Mouse (Mus musculus) heart, embryonic 13.5 days (tissue): ENCODE data around the gene Tubgcp3. TPM values are rescaled to one million over a fixed set of nuclear protein-coding genes. Genes with fewer than 3 reads are reported as not detected.
"Not testable (repeated sequence)": the region's sequence is repeated elsewhere in the genome, so short reads cannot be mapped to it uniquely, and the experiment has no call there.

ENCODE experiments used
- ATAC-seq: fragments of 200-750 bp; cut with Nextera tagmentation; 2 replicates; pipeline ENCODE4 v1.8.0; 2017; ENCODE audit warnings: moderate TSS enrichment; ENCODE audit not compliant: insufficient number of reproducible peaks, low FRiP score, low TSS enrichment; ENCODE audit errors: extremely low read depth
- H3K27ac ChIP-seq: fragments of 300-500 bp; sonication (generic); replicated peaks from 2 replicates; pipeline ENCODE4 v1.5.1; 2015; ENCODE audit warnings: moderate library complexity, mild to moderate bottlenecking, inconsistent platforms
- H3K27me3 ChIP-seq: fragments of 300-500 bp; sonication (generic); replicated peaks from 2 replicates; pipeline ENCODE4 v1.6.1; 2015; ENCODE audit warnings: mild to moderate bottlenecking, inconsistent platforms
- H3K36me3 ChIP-seq: fragments of 300-500 bp; sonication (generic); 2 replicates; pipeline ENCODE4 v1.6.1; 2015; ENCODE audit warnings: mild to moderate bottlenecking, inconsistent platforms
- H3K4me1 ChIP-seq: fragments of 300-500 bp; sonication (generic); 2 replicates; pipeline ENCODE4 v1.6.1; 2015; ENCODE audit warnings: inconsistent platforms
- H3K4me2 ChIP-seq: fragments of 300-500 bp; sonication (generic); 2 replicates; pipeline ENCODE4 v1.6.1; 2015; ENCODE audit warnings: inconsistent platforms, mild to moderate bottlenecking, moderate library complexity
- H3K4me3 ChIP-seq: fragments of 300-500 bp; sonication (generic); 2 replicates; pipeline ENCODE4 v1.5.1; 2015; ENCODE audit warnings: moderate library complexity, mild to moderate bottlenecking, inconsistent platforms
- H3K9ac ChIP-seq: fragments of 300-500 bp; sonication (generic); 2 replicates; pipeline ENCODE4 v1.6.1; 2015; ENCODE audit warnings: inconsistent platforms, mild to moderate bottlenecking, moderate library complexity
- H3K9me3 ChIP-seq: fragments of 300-500 bp; sonication (generic); 2 replicates; pipeline ENCODE4 v1.6.1; 2016; ENCODE audit warnings: inconsistent platforms
- WGBS: fragments of 180-500 bp; shearing (Covaris S2); methylation state at CpG from one replicate; pipeline ENCODE4 v1.1.7; 2015; ENCODE audit warnings: mixed read lengths; 5-methylcytosine and 5-hydroxymethylcytosine counted together
- microRNA-seq: library from miRNA; unstranded; fragments of <30 nt; microRNA quantifications from one replicate; pipeline ENCODE4, GENCODE M21; 2016
- polyA plus RNA-seq: library from polyadenylated mRNA; unstranded; fragments of >200 nt; fragmentation: Nextera tagmentation; extraction: Ambion mirVana; gene quantifications from 2 replicates; pipeline ENCODE4 v1.2.1, GENCODE M21; 2015

Gene Tubgcp3
- polyA plus RNA-seq, 1 experiment from 2014 or later = 22.7 TPM

- H3K36me3 ChIP-seq, H3K9me3 ChIP-seq, ATAC-seq, H3K4me2 ChIP-seq, H3K4me1 ChIP-seq, H3K4me3 ChIP-seq, H3K9ac ChIP-seq, H3K27ac ChIP-seq: not testable (repeated sequence)
- H3K27me3 ChIP-seq = peaks cover 24% of the 10 kb centered on the region
- 68% methylated on average over 19 of the region's 19 CpGs for WGBS
These were observed 92.6 kb downstream of the Tubgcp3 start for GRCm38 (mm10) chr8:12579339-12579999.

GRCm38 (mm10) chr8:12576739-12577138 lies 95.3 kb downstream of the Tubgcp3 start:
- Histone ChIP-seq H3K4me2 (no peak overlapping the region), H3K27ac (no peak overlapping the region), H3K4me1 (no peaks in the 10 kb centered on the region), H3K27me3 (peaks cover 48% of the 10 kb centered on the region), H3K9ac (no peak overlapping the region), H3K4me3 (no peak overlapping the region), H3K36me3 (no peaks in the 10 kb centered on the region), H3K9me3 (no peaks in the 10 kb centered on the region)
- ATAC-seq = no peak
- 60% methylated on average over 6 of the region's 6 CpGs for WGBS

GRCm38 (mm10) chr8:12576003-12576402 lies 96.0 kb downstream of the Tubgcp3 start:
- WGBS = 60% methylated on average over 5 of the region's 5 CpGs

GRCm38 (mm10) chr8:12572814-12573534 lies 99.1 kb downstream of the Tubgcp3 start, which contains the start of gene Spaca7:
Gene Spaca7 (plus strand): TSS chr8:12573029.
- Histone ChIP-seq H3K4me1 (no peaks in the 10 kb centered on the region), H3K27ac (no peak within 1 kb of the TSS), H3K4me3 (no peak within 1 kb of the TSS), H3K4me2 (no peak within 1 kb of the TSS), H3K27me3 (peaks cover 42% of the 10 kb centered on the region), H3K9me3 (no peaks in the 10 kb centered on the region), H3K36me3 (no peaks in the 10 kb centered on the region), H3K9ac (no peak within 1 kb of the TSS)
- WGBS = 47% methylated on average over 14 of the region's 14 CpGs
- ATAC-seq = no peak

More at GRCm38 (mm10) chr8:12576003-12576402, 96.0 kb downstream of the Tubgcp3 start:
- no peak overlapping the region for H3K4me3 ChIP-seq
- no peak overlapping the region for H3K4me2 ChIP-seq
- H3K9me3 ChIP-seq = no peaks in the 10 kb centered on the region
- H3K9ac ChIP-seq = no peak overlapping the region
- H3K36me3 ChIP-seq = no peaks in the 10 kb centered on the region
- no peak for ATAC-seq
- H3K27ac ChIP-seq = no peak overlapping the region
- H3K27me3 ChIP-seq = peaks cover 49% of the 10 kb centered on the region
- H3K4me1 ChIP-seq = no peaks in the 10 kb centered on the region

- no peak overlapping the region for H3K27ac ChIP-seq
- H3K4me2 ChIP-seq = no peak overlapping the region
- no peak overlapping the region for H3K9ac ChIP-seq
- ATAC-seq = no peak
- no peaks in the 10 kb centered on the region for H3K36me3 ChIP-seq
- peaks cover 56% of the 10 kb centered on the region for H3K27me3 ChIP-seq
- 46% methylated on average over 7 of the region's 7 CpGs for whole genome bisulfite sequencing
- H3K4me1 ChIP-seq = no peaks in the 10 kb centered on the region
- no peak overlapping the region for H3K4me3 ChIP-seq
- no peaks in the 10 kb centered on the region for H3K9me3 ChIP-seq
These were observed 105.5 kb downstream of the Tubgcp3 start for GRCm38 (mm10) chr8:12566509-12566908.

- no peak overlapping the region for H3K4me2 ChIP-seq
- no peak overlapping the region for H3K4me3 ChIP-seq
- no peaks in the 10 kb centered on the region for H3K9me3 ChIP-seq
- H3K27ac ChIP-seq = no peak overlapping the region
- no peak for ATAC-seq
- no peaks in the 10 kb centered on the region for H3K4me1 ChIP-seq
- 60% methylated on average over 10 of the region's 10 CpGs for WGBS
- H3K27me3 ChIP-seq = peaks cover 63% of the 10 kb centered on the region
- H3K36me3 ChIP-seq = no peaks in the 10 kb centered on the region
- H3K9ac ChIP-seq = no peak overlapping the region
These were observed 106.6 kb downstream of the Tubgcp3 start for GRCm38 (mm10) chr8:12565488-12565887.

- Histone ChIP-seq H3K4me3 (no peak overlapping the region), H3K27me3 (peaks cover 72% of the 10 kb centered on the region), H3K4me2 (no peak overlapping the region), H3K4me1 (no peaks in the 10 kb centered on the region), H3K27ac (no peak overlapping the region), H3K9me3 (no peaks in the 10 kb centered on the region), H3K9ac (no peak overlapping the region), H3K36me3 (no peaks in the 10 kb centered on the region)
- 6% methylated on average over 4 of the region's 4 CpGs for WGBS
- ATAC-seq = no peak
These were observed 107.7 kb downstream of the Tubgcp3 start for GRCm38 (mm10) chr8:12564307-12564706.

Small RNA genes within 50 kb of the gene (microRNA-seq; reads per million reads assigned to microRNA genes)
- not detected for gene Gm26483

Other genes starting within 250 kb of the Tubgcp3 start
- gene Spaca7, start 99.2 kb downstream of the Tubgcp3 start, polyA plus RNA-seq = not detected in 2 replicates
- 10.4 and 11.2 TPM in 2 replicates for gene Atp11a, start 84.8 kb upstream of the Tubgcp3 start, polyA plus RNA-seq
- gene Mcf2l, start 201.6 kb upstream of the Tubgcp3 start, polyA plus RNA-seq = 6.9 and 7.1 TPM in 2 replicates